17 mouse cellular contexts compared by ENCODE assay signal in genomic region chr14:34588005-34588404, GRCm38 (mm10). TPM values are rescaled to one million over a fixed set of nuclear protein-coding genes. Genes with fewer than 3 reads are reported as not detected.
A peak's percentile ranks its signal among the peaks of the same experiment; 100 is the strongest.
DNase-seq lines count a peak whose midpoint lies in the region; ATAC-seq and TF ChIP-seq lines count a peak whose summit lies in the region.
"Had no signal": no experiment of that assay in that cellular context is flagged by ENCODE, and none has a peak within 500 bp of the region (broad histone marks: within the 10 kb centered on the region; RNA-seq: fewer than 3 reads in every experiment).

No protein-coding gene starts in this region.

- peak overlapping the region; percentile 98 for H3K27ac ChIP-seq in heart, embryonic 16.5 days (ENCODE audit: low read length)
- no peak overlapping the region for H3K27ac ChIP-seq in ES-E14 (ENCODE audit: insufficient read depth, low read depth, low read length, poor library complexity, severe bottlenecking)
- H3K27ac ChIP-seq in intestine, embryonic 15.5 days: peak overlapping the region; percentile 87
- peak overlapping the region; percentile 98 for H3K27ac ChIP-seq in small intestine, adult 2 months (ENCODE audit: insufficient read depth, low read depth, low read length)
- H3K27ac ChIP-seq: forebrain, embryonic 12.5 days; hindbrain, embryonic 15.5 days had no signal

- H3K4me1 ChIP-seq in heart, embryonic 16.5 days (ENCODE audit: control insufficient read depth, insufficient read depth, low read length): peaks cover 53% of the 10 kb centered on the region
- H3K4me1 ChIP-seq in ES-E14 (ENCODE audit: control insufficient read depth in 2 of 2, insufficient read depth in 2 of 2, low read length in 2 of 2, poor library complexity in 1 of 2): peaks cover 0 to 2% of the 10 kb centered on the region in 2 experiments; a peak in 1 of 4 replicates
- H3K4me1 ChIP-seq in intestine, embryonic 15.5 days (replicated peaks): peaks cover 31% of the 10 kb centered on the region
- peaks cover 53% of the 10 kb centered on the region for H3K4me1 ChIP-seq in small intestine, adult 2 months (ENCODE audit: control insufficient read depth, insufficient read depth, insufficient read length, low read length)
- H3K4me1 ChIP-seq: hindbrain, embryonic 15.5 days had no signal

- H3K4me2 ChIP-seq in heart, embryonic 16.5 days (ENCODE audit: low read depth, low read length): peak overlapping the region; percentile 89
- peak overlapping the region; percentile 45 for H3K4me2 ChIP-seq in intestine, embryonic 15.5 days (replicated peaks)
- H3K4me2 ChIP-seq: forebrain, embryonic 12.5 days; hindbrain, embryonic 15.5 days; midbrain, embryonic 11.5 days had no signal

- no peak for DNase-seq in heart, adult 11 months
- no peak for DNase-seq in ES-E14 (ENCODE audit: low read depth, low spot score)
- no peak for DNase-seq in urinary bladder, postnatal 25 days (ENCODE audit: low spot score)
- no peak for DNase-seq in natural killer cell, adult 2 months (ENCODE audit: low spot score in 2 of 2)
- DNase-seq: cerebellum, adult 9-10 months; embryo, embryonic 11 days; lung, adult 18-20 months; lung, postnatal 36 days; right cerebral cortex, adult 18-20 months had no signal

- no peak; the same call in 1 of the 2 replicates for TF ChIP-seq POLR2A in small intestine, adult 2 months (IDR thresholded peaks at IDR 0.05; ENCODE audit: low read depth, low read length)

- in situ Hi-C loops in ES-E14 (cut with MboI; ENCODE audit: low sequenced_read_pairs in 2 of 2, unreplicated experiment in 2 of 2): loop anchor here (25.0 kb wide), 1 partner anchor 501 kb away; the partner anchor contains the start of gene Anxa8 (in 2 of the 2)

- H3K27me3 ChIP-seq in heart, embryonic 16.5 days (ENCODE audit: control insufficient read depth, insufficient read depth, low read length): no peaks in the 10 kb centered on the region
- no peaks in the 10 kb centered on the region for H3K27me3 ChIP-seq in intestine, embryonic 15.5 days (replicated peaks)
- H3K27me3 ChIP-seq in small intestine, adult 2 months (ENCODE audit: control insufficient read depth, insufficient read depth, low read length): no peaks in the 10 kb centered on the region
- H3K27me3 ChIP-seq: forebrain, embryonic 12.5 days; hindbrain, embryonic 15.5 days had no signal

- TF ChIP-seq CTCF in small intestine, adult 2 months (IDR thresholded peaks at IDR 0.05; ENCODE audit: extremely low read depth, insufficient read length, insufficient replicate concordance, low read depth, low read length): no peak

- 22% methylated on average over 5 of the region's 5 CpGs for WGBS in heart, embryonic 16.5 days
- WGBS in intestine, embryonic 15.5 days: 40% methylated on average over 5 of the region's 5 CpGs
- 22% methylated on average over 5 of the region's 5 CpGs for WGBS in small intestine, adult 2 months

- H3K4me3 ChIP-seq in heart, embryonic 16.5 days (ENCODE audit: low read length): peak overlapping the region; percentile 72
- H3K4me3 ChIP-seq in ES-E14 (ENCODE audit: insufficient read depth in 1 of 2, low read depth in 1 of 2, low read length in 2 of 2, poor library complexity in 1 of 2, severe bottlenecking in 1 of 2): no peak overlapping the region
- no peak overlapping the region for H3K4me3 ChIP-seq in intestine, embryonic 15.5 days (replicated peaks)
- peak overlapping the region; percentile 65 for H3K4me3 ChIP-seq in small intestine, adult 2 months (ENCODE audit: low read depth, low read length)
- H3K4me3 ChIP-seq: forebrain, embryonic 12.5 days; hindbrain, embryonic 15.5 days had no signal

- H3K9me3 ChIP-seq in heart, embryonic 16.5 days (replicated peaks; ENCODE audit: control insufficient read depth, low read length): no peaks in the 10 kb centered on the region
- no peaks in the 10 kb centered on the region for H3K9me3 ChIP-seq in ES-E14 (ENCODE audit: control insufficient read depth, insufficient read depth, low read depth, low read length)
- H3K9me3 ChIP-seq in intestine, embryonic 15.5 days: no peaks in the 10 kb centered on the region
- H3K9me3 ChIP-seq: forebrain, embryonic 12.5 days; hindbrain, embryonic 15.5 days had no signal

- ATAC-seq in heart, embryonic 16.5 days (replicated peaks; ENCODE audit: extremely low read depth, insufficient read depth, low FRiP score): no peak
- ATAC-seq in intestine, embryonic 15.5 days: peak; percentile 48

- peak overlapping the region; percentile 93 for H3K9ac ChIP-seq in heart, embryonic 16.5 days (ENCODE audit: low read length)
- no peak overlapping the region for H3K9ac ChIP-seq in ES-E14 (ENCODE audit: insufficient read depth, low read depth, low read length, poor library complexity, severe bottlenecking)
- peak overlapping the region; percentile 18; the same call in 1 of the 2 replicates for H3K9ac ChIP-seq in intestine, embryonic 15.5 days
- H3K9ac ChIP-seq: forebrain, embryonic 12.5 days; hindbrain, embryonic 15.5 days had no signal

- H3K36me3 ChIP-seq in heart, embryonic 16.5 days (ENCODE audit: control insufficient read depth, insufficient read depth): peaks cover 5% of the 10 kb centered on the region
- no peaks in the 10 kb centered on the region for H3K36me3 ChIP-seq in ES-E14 (ENCODE audit: control insufficient read depth, insufficient read depth, low read length, poor library complexity, severe bottlenecking)
- H3K36me3 ChIP-seq in intestine, embryonic 15.5 days: no peaks in the 10 kb centered on the region
- H3K36me3 ChIP-seq in small intestine, adult 2 months (ENCODE audit: control insufficient read depth, insufficient read depth, low read length): 0 out of 2 replicates have a peak, but pooled peaks cover 2% of the 10 kb centered on the region
- H3K36me3 ChIP-seq: forebrain, embryonic 12.5 days; hindbrain, embryonic 15.5 days had no signal

TF ChIP-seq in ES-E14, 5 proteins besides CTCF, POLR2A, EP300 and RAD21:
- no peak for TF ChIP-seq ZNF384 (IDR thresholded peaks at IDR 0.05; ENCODE audit: low read depth, low read length)
- peak; percentile 54; the same call in 1 of the 2 replicates for TF ChIP-seq MAFK (IDR thresholded peaks at IDR 0.05; ENCODE audit: insufficient read depth, low read depth, low read length)
TF ChIP-seq in ES-E14: peak in this region for 1.

RNA-seq across cellular contexts. Expression of gene Ldb3, which starts 0.5 kb away (rescaled TPM):
- 356 and 369 TPM in 2 replicates for polyA plus RNA-seq in heart, embryonic 16.5 days (2015; fragmentation: Nextera tagmentation; extraction: Ambion mirVana)
- total RNA-seq in ES-E14 (2012; rRNA removed): 0.98 and 1.1 TPM in 2 replicates
- polyA plus RNA-seq in intestine, embryonic 15.5 days (2015; fragmentation: Nextera tagmentation; extraction: Ambion mirVana): 7.6 and 7.8 TPM in 2 replicates
- 29.9 and 102 TPM in 2 replicates for polyA plus RNA-seq in small intestine, adult 2 months (2012; rRNA removed)

RNA-seq across cellular contexts. Expression of gene Opn4, which starts 11.9 kb away (rescaled TPM):
- 6.8 and 8.5 TPM in 2 replicates for polyA plus RNA-seq in heart, embryonic 16.5 days (2015; fragmentation: Nextera tagmentation; extraction: Ambion mirVana)
- total RNA-seq in ES-E14 (2012; rRNA removed): 0.31 and 0.53 TPM in 2 replicates
- 0.37 TPM in 1 of 2 replicates, not detected in the other for polyA plus RNA-seq in intestine, embryonic 15.5 days (2015; fragmentation: Nextera tagmentation; extraction: Ambion mirVana)
- polyA plus RNA-seq in small intestine, adult 2 months (2012; rRNA removed): not detected in 2 replicates
- total RNA-seq: adrenal gland, postnatal 14 days had no signal
- polyA plus RNA-seq: gonadal fat pad, adult 2 months; hindbrain, embryonic 15.5 days; midbrain, embryonic 11.5 days had no signal

Comparison
In these comparisons a context has a peak if more than half of its experiments do, and no peak if none do; other contexts are left out.
1. H3K4me3 ChIP-seq: peak in heart, embryonic 16.5 days (single experiment) and small intestine, adult 2 months (single experiment); none in ES-E14 (0 of 2) and intestine, embryonic 15.5 days (single experiment).